Mouse (Mus musculus): ENCODE data around the gene Fam199x. TPM values are rescaled to one million over a fixed set of nuclear protein-coding genes. Genes with fewer than 3 reads are reported as not detected.

The Fam199x gene
- total RNA-seq, 2 experiments from 2014 or later = 8.5 to 8.9 TPM

Other genes starting within 250 kb of the Fam199x start
- gene Plp1, start 226.9 kb upstream of the Fam199x start, total RNA-seq (2021) = 1,000 to 10,000 TPM; 1,151 to 1,186 TPM
- gene Rab9b, start 180.8 kb upstream of the Fam199x start, total RNA-seq (2021) = 10 to 100 TPM; 26.9 to 31.2 TPM
- not detected for gene H2bfm, start 122.3 kb upstream of the Fam199x start, total RNA-seq (2021)
- 10 to 100 TPM; 17.8 to 19.9 TPM for gene Tmsb15b2, start 74.1 kb upstream of the Fam199x start, total RNA-seq (2021)
- 1 to 10 TPM; 2.2 to 5.6 TPM for gene Tmsb15l, start 72.7 kb upstream of the Fam199x start, total RNA-seq (2021)
- 10 to 100 TPM in 1 of 2 experiments, 1 to 10 TPM in 1; 6.3 to 10.0 TPM for gene Tmsb15b1, start 72.7 kb upstream of the Fam199x start, total RNA-seq (2021)
- 100 to 1,000 TPM; 241 to 262 TPM for gene Zcchc18, start 56.4 kb upstream of the Fam199x start, total RNA-seq (2021)
- 10 to 100 TPM; 18.7 to 24.2 TPM for gene Slc25a53, start 11.3 kb upstream of the Fam199x start, total RNA-seq (2021)
- gene Esx1, start 72.5 kb downstream of the Fam199x start, total RNA-seq (2021) = not detected

Data from layer of hippocampus, postnatal 36 days (tissue).